Mouse (Mus musculus): Measurements from ENCODE around the gene C1ql1.

The C1ql1 gene

DNA sequence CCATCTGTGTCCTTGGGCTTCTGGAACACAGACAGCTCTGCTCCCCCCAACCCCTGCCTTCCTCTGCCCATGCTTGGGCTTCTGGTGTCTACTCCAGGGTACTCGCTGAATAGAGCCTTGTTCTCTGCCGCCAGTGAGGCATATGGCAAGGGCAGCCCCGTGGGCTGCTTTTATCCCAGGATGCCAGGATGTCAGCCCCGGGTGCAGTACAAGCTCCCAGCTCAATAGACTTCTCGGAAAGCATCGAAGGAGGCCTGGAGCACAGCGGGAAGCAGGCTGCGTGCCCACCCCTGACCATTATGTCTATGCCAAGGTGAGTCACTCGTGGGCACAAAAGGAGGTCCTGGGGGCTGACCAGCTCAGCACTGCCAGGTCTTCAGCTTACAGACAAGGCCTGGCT is 48.1 kb downstream of the C1ql1 start:
- DNase-seq: no peak

DNA sequence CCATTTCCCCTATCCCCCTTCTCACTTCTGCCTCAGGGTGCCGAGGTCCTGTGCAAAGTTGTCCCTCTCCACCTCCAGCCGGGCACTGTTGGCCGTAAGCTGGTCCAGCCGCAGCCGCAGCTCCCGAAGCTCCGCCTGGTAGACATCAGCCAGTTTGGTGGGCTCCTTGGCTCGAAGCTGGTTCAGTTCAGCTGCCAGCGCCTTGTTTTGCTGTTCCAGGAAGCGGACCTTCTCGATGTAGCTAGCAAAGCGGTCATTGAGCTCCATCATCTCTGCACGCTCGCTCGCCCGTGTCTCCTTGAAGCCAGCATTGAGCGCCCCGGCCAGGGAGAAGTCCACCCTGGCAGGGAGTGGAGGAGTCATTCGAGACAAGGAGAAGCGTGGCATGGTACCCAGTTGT is 49.8 kb downstream of the C1ql1 start:
- DNase-seq: no peak

DNA sequence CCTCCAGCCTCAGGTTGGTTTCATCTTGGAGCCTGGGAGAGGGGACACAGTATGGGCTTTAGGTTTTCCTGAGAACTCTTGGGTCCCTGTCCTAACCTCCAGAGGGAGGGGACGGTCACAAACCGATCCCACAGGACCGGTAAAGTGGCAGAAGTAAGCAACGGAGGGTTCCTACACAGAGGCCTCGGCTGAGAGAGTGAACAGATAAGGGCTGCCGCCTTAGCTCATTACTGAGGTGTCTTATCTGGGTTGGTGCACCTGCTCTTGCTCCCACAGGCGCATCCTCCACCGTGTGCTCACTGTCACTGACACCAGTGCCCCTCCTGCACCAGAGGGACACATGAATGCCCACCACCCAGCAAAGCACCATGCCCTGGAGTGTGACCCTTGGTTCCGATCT is 50.7 kb downstream of the C1ql1 start:
- peak; percentile 87 for DNase-seq

DNA sequence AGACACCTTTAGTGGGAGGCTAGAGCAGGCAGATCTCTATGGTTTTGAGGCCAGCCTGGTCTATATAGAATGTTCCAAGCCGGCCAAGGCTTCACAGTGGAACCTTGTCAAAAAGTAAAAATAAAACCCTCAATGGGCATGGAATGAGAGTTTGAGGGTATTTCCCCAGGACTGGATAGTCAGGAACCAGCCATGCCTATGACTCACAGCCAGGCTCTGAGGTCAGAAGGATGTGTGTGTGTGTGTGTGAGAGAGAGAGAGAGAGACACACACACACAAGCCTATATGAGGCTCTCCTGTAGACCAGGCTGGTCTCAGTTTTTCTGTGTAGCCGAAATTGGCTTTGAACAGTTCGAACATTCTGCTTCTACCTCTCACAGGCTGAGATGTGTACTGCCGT is 51.8 kb downstream of the C1ql1 start:
- no peak for DNase-seq

DNA sequence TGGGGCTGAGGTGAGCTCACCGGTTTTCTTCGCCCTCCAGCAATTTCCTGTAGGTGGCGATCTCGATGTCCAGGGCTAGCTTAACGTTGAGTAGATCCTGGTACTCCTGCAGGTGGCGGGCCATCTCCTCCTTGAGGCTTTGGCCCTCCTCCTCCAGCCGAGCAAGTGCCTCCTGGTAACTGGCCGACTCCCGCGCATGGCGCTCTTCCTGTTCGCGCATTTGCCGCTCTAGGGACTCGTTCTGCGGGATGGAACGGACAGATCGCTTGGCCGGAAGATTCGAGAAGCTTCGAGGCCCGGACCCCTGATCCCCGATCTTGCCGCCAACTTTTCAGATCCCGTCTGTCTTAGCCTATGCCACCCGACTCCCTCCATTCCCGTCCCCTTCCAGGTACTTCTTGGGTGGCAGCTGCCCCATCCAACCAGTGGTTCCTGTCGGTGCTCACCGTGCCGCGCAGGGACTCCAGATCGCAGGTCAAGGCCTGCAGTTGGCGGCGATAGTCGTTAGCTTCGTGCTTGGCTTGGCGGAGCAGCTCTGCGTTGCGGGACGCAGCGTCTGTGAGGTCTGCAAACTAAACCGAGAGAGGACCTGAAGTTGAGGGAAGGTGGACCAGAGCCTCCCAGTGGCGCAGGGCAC is 53.4 kb downstream of the C1ql1 start:
- DNase-seq: peak; percentile 91

DNA sequence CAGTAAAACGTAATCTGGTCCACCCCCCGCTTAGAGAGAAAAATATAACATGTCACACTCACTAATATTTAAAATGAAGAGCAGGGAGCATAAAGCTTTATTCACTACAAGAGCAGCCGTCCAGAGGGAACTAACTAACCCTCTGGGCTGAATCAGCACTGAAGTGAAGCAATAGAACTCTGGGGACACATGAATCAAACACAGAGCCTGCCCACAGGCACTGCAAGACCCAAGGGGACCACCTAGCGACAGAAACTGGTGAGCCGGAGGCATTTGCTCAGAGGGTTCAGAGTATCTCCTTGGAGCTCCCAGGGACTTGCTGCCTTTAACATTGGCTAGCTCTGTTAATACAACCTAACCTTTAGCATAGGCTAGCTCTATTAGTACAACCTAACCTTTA is 56.4 kb downstream of the C1ql1 start:
- no peak for DNase-seq
